Mouse (Mus musculus) spleen, adult 18-20 months (tissue): Measurements from ENCODE around the gene Gm49405.

Experiments
- DNase-seq, 2 experiments: peaks; one replicate each; pipeline ENCODE4 v3.0.0; 2022; ENCODE audit warnings: mixed read lengths in 2 of 2

Gm49405 gene

DNA sequence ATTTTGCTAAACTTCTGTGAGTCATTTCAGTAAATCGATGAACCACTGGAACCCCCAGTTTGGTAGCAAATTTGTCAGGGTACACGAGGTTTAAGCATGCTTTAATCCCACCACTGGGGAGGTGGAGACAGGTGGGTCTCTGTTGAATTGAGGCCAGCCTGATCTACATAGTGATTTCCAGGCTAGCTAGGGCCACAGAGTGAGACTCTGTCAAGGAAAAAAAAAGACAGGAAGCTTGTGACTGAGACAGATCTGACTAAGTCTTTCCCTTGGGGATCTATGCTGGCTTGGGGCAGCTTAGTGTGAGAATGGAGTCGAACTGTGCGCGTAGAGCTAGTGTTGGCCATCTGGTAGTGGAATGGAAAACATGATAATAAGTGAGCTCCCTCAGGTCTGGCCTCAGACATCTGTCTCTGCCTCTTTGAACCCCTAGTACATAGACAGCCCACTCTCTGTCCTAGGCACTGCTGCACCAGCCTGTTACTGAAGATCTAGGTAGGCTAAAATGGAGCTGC, 52.1 kb downstream of the Gm49405 start:
- no peak for DNase-seq

DNA sequence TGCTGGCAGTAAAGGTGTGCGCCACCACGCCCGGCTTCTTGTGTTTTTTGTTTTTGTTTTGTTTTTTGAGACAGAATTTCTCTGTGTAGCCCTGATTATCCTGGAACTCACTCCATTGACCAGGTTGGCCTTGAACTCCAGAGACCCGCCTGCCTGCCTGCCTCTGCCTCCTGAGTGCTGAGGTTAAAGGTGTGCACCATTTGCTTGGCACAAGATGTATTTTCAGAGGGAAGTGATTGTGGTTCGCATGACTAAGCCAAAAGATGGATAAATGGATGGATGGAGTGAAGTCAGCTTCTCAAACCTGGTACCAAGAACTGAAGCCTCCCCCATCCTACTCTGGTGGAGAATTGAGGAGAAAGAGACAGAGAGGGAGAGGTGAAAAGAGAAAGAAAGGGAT, 54.2 kb downstream of the Gm49405 start:
- DNase-seq, result no peak
